Mouse (Mus musculus) bone marrow, adult 2 months (tissue): ENCODE measurements at regions not wholly inside any gene's neighbourhood (a gene's known extent, or its start where the extent isn't known, plus 50 kb on each side); places are given as distances from the start of the nearest gene placed in this dataset.

Experiments used
- H3K27ac ChIP-seq: fragments of 200-500 bp; 2 replicates; pipeline ENCODE4 v1.5.1; 2012; ENCODE audit warnings: low read depth, mild to moderate bottlenecking, control low read depth, inconsistent platforms, low read length; ENCODE audit not compliant: control insufficient read depth, poor library complexity, insufficient read depth
- H3K4me1 ChIP-seq: fragments of 200-500 bp; 2 replicates; pipeline ENCODE4 v1.6.1; 2011; ENCODE audit warnings: low read length; ENCODE audit not compliant: control insufficient read depth, insufficient read depth
- H3K4me3 ChIP-seq: fragments of 200-500 bp; replicated peaks from 2 replicates; pipeline ENCODE3; 2011; ENCODE audit warnings: mild to moderate bottlenecking, low read depth, low read length, control low read depth; ENCODE audit not compliant: control insufficient read depth
- CTCF ChIP-seq: fragments of 200-500 bp; IDR thresholded peaks from 2 replicates; pipeline ENCODE4 v1.5.1; 2011; ENCODE audit warnings: low read length, control low read depth; ENCODE audit not compliant: control insufficient read depth, insufficient read depth
- POLR2A ChIP-seq: fragments of 200-500 bp; IDR thresholded peaks from 2 replicates; pipeline ENCODE4 v1.6.1; 2011; ENCODE audit warnings: low read depth, mild to moderate bottlenecking, control low read depth, low read length, borderline replicate concordance; ENCODE audit not compliant: control insufficient read depth
- WGBS: fragments of 180-500 bp; shearing (Covaris S2); methylation state at CpG from one replicate; pipeline ENCODE4 v1.1.7; 2018; 5-methylcytosine and 5-hydroxymethylcytosine counted together

GRCm38 (mm10) chr2:30659836-30660612, 65.2 kb downstream of the Cstad start:
- 55% methylated on average over 11 of the region's 11 CpGs for WGBS
- TF ChIP-seq POLR2A (no peak), CTCF (no peak)
- H3K27ac ChIP-seq: no peak overlapping the region
- H3K4me3 ChIP-seq: no peak overlapping the region
- peaks cover 4% of the 10 kb centered on the region; the same call in 1 of the 2 replicates for H3K4me1 ChIP-seq

DNA sequence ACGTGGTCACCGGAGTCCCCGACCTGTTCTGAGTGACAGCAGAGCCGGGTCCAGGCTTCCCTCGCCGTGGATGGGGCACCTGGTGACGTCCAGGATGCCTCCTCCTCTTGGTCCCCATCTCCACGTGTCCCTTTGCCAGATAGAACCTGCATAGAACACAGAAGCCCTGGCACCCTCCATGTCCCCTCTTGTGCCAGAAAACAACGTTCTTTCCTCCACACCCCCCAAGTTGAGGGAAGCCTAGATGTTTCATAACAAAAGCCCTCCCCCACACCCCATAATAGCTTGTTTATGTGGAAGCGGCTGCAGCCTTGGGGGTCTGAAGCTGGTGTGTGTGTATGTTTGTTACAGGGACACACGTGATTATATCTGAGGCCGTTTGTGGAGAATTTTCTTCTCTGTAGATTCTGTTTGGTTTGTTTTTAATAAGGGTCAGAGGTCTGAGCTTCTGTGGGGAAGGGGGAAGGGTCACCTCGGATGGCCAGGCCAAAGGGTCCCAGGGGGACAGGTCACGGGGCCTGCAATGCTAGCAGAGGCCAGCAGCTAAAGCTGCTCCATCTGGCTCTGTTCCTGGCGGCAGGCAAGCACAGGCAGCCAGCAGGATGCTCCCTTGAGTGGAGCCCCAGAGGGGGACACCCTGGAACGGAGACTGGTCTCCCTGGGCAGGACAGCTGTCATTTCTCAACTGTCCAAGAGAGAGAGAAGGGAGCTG, 64.2 kb downstream of the Cstad start:
- TF ChIP-seq POLR2A: no peak
- no peak for TF ChIP-seq CTCF
- Histone ChIP-seq H3K4me3 (peak overlapping the region; percentile 84), H3K4me1 (peaks cover 4% of the 10 kb centered on the region; the same call in 1 of the 2 replicates), H3K27ac (peak overlapping the region; percentile 93)
- WGBS: 7% methylated on average over 16 of the region's 16 CpGs
